Mouse (Mus musculus) layer of hippocampus, adult 8-10 months (tissue): ENCODE data around the gene Nfyc. TPM values are rescaled to one million over a fixed set of nuclear protein-coding genes. Genes with fewer than 3 reads are reported as not detected.
A peak's percentile ranks its signal among the peaks of the same experiment; 100 is the strongest.

Source experiments
- DNase-seq, 2 experiments: peaks; one replicate each; pipeline ENCODE4 v3.0.0; 2022; ENCODE audit warnings: low spot score in 2 of 2
- total RNA-seq, 4 experiments: library from RNA; stranded (reverse); gene quantifications; 2 replicates each; pipeline ENCODE4 v1.2.4; 2022

Gene Nfyc
- total RNA-seq, 4 experiments from 2014 or later, result 43.8 to 55.5 (median 45.9) TPM

GRCm38 (mm10) chr4:120825577-120826326, 5.6 kb downstream of the Nfyc start:
- DNase-seq, result peak; percentile 95 to 97

DNA sequence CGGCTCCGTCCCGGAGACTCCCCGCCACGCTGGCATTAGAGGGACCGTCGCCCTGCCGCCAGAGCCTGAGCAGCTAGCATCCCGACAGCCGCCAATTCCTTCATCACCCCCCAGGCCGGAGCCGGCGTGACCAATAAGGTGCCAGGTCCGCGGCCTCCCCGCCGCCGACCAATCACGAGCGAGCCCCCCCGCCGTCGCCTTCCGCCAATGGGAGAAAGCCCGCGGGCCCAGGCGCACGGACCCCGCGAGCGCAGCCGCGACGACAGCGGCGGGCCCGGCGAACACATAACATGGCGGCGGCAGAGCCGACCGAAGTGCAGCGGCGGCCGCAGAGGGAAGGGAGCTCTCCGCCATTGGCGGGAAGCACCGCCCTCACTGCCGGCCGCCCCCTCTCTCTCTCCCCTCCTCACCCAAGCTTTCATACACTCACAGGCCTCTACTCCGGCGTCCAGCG, 6.2 kb downstream of the Nfyc start:
- peak; percentile 91 to 95 for DNase-seq

DNA sequence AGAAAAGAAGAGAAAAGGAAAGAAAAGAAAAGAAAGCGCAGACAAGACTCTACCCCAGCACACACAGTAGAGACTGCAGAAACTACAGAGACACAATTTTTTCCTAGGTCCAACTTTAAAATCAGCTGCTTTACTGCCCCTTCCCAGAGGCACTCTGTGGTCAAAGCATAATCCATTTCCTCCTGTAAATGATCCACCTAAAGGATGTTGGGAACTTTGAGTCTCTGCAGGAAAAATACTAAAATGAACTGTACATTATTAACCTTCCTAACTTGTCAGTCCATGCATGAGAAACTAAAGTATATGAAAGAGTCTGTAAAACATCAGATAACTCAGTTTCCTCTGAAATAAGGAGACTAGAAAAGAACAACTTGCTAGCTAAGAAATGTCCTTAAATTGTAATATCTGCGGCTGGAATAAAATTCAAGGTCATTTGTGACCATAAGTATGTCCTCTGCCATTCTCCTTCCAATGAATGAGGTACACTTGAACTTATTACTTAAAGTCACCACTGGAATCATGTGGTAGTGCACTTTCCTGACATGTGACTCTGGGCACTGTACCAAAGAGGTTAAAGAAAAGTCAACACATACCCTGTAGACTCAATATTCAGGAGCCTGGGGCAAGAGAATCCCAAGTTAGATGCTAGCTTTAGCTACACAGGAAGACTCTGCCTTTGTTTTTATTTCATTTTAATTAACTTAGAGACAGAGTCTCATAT, 9.0 kb downstream of the Nfyc start:
- DNase-seq, result no peak

DNA sequence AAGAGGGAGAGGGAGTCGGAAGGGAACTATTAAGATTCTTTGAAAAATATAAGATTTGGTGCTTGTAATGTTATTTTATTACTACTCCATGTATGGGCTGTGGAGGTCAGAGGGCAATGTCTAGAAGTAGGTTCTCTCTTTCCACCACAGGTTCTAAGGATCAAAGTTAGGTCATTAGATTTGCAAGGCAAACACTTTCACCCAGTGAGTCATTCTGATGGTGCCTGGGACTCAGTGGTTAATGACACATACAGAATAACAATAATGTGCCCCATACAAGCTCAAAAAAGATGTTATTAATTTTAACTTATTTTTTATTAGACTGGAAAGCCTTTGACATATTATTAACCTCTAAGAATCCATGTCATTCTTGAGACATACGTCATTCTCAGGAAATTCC, 11.5 kb downstream of the Nfyc start:
- DNase-seq, result no peak

DNA sequence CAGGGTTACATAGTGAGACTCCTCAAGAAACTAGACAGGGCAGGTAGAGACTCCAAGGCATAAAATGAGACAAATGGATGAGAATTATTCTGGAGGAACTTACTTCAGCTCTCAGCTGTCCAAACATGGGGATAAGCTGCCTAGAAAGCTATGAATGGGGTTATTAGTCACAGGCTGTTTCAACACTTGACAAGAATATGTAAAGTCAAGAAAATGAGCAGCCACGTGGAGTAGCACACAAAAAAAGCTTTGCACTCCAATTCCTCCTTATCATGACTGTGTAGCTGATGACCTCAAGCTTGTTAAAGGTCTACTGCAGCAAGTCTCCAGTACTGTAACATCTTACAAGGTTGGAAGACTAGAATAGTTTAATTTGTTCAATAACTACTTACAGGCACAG, 12.1 kb downstream of the Nfyc start:
- DNase-seq, result no peak

- DNase-seq, result no peak
Measured at GRCm38 (mm10) chr4:120817951-120818350, 13.4 kb downstream of the Nfyc start.

DNA sequence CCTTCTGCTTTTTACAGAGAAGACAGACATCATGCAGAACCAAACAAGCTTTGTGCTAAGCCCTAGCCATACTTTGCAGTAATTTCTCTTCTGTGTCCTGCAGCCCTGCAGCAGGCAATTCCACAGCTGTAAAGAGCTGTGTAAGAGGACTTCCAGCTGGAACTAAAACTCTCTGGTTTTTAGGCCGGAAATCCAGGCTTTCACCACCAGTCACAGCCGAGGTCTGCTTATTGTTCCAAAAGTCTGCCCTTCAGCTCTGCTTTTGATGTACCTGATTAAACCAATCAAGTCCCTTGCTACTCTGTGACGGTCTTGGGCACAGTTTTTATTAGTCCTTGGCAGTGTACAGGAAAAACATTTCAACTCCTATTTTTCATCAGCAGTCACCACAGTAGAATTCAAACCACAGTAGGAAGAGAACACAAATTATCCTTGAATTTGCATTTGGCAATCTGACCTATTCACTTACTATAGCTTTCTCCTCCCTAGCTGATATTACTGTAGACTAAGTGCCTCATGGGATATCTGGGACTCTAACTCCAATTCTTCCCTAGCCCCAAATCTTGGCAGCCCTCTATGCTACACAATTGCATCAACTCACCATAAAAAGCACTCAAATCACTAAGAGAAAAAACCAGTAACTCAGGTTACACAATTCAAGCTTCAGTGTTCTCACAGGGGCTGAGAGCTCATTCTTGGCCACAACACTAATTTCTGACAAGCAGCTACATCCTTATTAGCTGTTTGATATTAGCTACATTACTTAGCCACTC, 14.2 kb downstream of the Nfyc start:
- no peak for DNase-seq

GRCm38 (mm10) chr4:120815622-120816334, 15.6 kb downstream of the Nfyc start:
- DNase-seq, result peak; percentile 81 to 88

- DNase-seq, result no peak
Measured at GRCm38 (mm10) chr4:120815163-120815562, 16.2 kb downstream of the Nfyc start.

DNA sequence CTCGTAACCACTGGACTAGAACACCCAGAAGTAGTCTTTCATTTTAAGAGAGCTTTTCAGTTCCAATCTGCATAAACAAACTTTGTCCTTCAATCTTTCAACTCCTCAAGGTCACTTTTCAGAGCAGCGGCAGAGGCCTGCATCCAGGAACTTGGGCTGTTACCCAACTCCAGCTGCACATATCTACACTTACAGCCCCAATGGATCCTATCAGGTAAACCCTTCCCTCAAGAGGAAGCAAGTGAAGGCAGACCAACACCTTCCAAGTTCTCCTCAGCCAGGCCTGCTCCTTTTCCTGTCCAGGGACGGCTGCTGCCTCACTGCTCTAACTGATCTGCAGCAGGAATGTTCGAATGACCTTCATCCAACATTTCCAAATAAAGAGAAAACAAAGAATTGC, 17.2 kb downstream of the Nfyc start:
- DNase-seq, result no peak

DNA sequence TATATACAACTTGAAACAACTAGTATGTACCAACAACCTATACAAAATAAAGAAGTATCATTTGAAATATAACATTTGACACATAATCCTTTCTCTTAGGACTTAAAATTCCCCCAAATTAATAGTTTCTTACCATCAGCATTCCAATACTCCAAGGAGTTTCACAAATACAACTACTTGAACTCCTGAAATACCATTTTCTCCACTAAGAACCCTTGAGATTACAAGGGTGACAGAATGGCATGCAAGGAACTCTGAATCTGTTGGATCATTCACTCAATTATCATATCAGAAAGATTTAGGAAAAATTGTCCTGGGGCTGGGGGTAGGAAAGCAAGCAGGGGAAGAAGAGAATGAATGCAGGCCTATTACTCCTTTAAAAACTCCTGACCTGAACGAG, 17.6 kb downstream of the Nfyc start:
- DNase-seq, result no peak

- no peak for DNase-seq
Measured at GRCm38 (mm10) chr4:120805816-120806215, 25.6 kb downstream of the Nfyc start.

GRCm38 (mm10) chr4:120801446-120801845, 29.9 kb downstream of the Nfyc start:
- no peak for DNase-seq

- DNase-seq, result no peak
Measured at GRCm38 (mm10) chr4:120800691-120801090, 30.7 kb downstream of the Nfyc start.

DNA sequence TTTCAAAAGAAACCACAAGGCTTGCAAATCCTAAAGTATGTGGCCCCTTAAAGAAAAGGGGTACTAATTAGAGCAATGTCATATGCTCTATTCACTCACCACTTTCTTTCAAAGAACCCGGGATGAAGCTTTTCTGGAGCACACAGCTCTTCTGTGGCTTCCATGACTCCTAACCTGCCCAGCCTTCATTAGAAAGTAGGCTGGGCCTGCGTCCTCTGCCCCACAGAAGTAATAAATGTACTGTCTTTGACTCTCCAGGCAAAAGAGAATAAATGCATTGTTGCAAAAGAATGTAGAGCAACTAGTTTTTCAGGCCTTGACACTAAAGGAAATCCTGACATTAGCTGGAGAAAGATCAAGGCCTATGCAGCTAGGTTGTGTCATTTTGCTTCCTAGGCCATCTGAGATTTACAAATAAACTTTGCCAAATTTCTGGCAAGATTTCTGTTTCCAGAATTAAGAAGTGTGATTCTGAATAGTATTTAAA, 31.6 kb downstream of the Nfyc start:
- DNase-seq, result no peak

DNA sequence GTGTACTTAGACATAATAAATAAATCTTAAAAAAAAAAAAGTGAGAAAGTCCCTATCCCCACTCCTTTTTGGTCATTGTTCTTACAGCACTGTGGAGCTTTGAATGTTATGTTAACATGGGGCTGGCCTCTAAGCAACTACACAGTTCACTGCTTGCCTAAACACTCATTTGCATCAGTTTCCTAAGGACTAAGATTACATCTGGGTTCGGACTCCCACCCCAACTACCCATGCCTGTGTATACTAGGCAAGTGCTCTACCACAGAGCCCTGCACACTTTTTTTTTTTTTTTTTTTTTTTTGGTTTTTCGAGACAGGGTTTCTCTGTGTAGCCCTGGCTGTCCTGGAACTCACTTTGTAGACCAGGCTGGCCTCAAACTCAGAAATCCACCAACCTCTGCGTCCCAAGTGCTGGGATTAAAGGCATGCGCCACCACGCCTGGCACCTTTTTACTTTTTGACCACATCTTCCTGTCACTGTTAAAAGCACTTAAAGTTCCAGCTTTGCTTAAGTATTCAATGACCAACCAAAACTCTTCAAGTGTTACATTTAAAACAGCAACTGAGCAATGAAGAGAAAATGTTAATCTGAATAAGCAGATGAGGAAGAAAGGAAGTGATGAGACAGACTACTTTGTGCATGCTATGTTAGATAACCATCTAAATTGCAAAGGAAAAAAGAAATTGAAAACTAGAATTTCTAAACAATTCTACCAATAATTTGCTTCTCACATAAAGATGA, 33.2 kb downstream of the Nfyc start:
- no peak for DNase-seq

DNA sequence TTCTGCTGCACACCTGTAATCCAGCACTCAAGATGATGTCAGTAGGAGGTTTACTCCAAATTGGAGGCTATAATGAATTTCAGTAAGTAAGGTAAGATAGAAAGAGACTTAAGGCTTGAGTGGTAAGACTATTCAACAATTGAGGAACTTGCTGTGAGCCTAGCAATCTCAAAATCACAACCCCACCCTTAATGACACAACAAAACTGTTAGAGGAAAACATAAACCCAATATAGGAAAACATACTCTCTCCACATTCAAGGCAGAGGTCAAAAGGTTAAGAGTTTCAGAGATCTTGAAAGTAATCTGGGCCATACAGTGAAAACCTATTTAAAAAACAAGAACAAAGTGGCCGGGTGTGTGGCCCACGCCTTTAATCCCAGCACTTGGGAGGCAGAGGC, 34.7 kb downstream of the Nfyc start:
- no peak for DNase-seq

DNA sequence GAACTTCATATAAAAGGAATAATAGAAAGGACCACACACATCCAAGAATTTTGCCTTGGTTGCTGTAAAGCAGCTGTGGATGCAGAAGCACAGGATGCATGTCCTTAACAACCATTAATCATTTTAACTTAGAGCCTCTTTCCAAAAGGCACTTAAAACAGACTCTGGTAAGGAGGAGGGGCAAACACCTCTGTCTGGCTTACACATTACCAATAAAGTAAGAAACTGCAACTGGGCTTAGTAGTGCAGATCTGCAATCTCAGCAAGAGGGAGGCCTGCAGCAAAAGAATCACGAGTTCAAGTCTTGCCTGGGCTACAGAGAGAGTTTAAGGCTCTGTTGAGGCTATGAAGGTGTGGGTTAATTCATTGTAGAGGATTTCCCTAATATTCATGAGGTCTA, 35.7 kb downstream of the Nfyc start:
- no peak for DNase-seq

DNA sequence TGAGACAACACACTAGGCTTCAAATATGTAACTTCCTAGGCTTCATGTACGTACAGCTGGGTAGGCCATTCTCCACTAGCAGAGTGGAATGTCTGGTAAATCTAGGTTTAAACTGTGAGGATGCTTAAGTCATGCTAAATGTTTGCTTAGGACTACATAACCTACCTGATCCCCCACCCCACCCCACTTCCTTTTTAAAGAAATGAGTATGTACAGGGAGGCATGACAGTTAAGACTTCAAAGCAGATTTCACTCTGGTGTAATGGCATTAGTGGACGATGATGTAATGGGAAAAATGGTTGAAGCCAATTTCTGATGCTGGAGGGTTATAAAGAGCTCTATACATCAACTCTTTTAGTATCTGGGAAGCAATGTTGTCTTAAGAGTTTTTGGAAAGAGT, 38.5 kb downstream of the Nfyc start:
- no peak for DNase-seq

DNA sequence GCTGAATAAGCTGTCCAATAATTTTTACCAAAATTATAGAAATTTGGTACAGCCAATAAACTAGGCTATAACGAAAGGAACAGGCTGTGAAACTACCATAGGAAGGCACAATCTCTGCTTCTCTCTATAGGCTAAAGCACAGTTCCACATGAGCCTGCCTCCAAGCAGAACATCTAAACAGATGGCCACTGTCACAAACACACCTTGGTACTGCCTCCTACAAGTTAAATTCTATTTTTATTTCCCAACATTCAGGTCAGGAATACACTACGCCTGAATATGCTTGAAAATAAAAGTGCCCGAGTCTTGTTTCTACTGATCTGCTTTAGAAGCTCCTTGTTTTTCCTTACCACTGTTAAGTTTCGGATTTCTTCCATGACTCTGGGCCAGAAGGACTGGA, 41.3 kb downstream of the Nfyc start:
- no peak for DNase-seq

DNA sequence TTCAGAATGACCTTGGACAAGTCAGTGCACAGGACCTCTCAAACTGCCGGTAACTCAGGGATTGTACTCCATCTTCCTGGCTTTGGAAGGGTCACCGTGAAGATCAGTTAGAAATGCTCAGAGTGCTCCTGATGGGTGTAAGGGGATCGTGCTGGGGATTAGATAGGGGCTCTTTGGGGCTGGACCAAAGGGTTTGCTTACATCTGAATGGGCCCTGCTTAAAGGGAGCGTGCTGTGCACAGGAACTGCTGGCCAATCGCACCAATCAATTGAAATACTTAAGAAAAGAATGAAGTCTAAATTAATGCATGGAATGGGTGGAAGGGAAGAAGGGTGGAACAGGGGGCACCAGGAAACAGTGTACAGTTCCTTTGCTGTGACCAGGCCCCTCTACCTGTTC, 75.6 kb downstream of the Nfyc start:
- no peak for DNase-seq
